In genomic region chr19:58021514-58022284, GRCm38 (mm10) we compare ENCODE assay signal across 26 mouse cellular contexts.
DNase-seq lines count a peak whose midpoint lies in the region; ATAC-seq and TF ChIP-seq lines count a peak whose summit lies in the region.
"Had no signal": no experiment of that assay in that cellular context is flagged by ENCODE, and none has a peak within 500 bp of the region (broad histone marks: within the 10 kb centered on the region; RNA-seq: fewer than 3 reads in every experiment).

No protein-coding gene starts in this region.

- TF ChIP-seq EP300 in lung, postnatal 0 days (IDR thresholded peaks at IDR 0.05): no peak
- TF ChIP-seq EP300 in liver, postnatal 0 days (IDR thresholded peaks at IDR 0.05; ENCODE audit: low read depth): no peak

- TF ChIP-seq CTCF in lung, postnatal 0 days (IDR thresholded peaks at IDR 0.05): no peak
- TF ChIP-seq CTCF in liver, postnatal 0 days (IDR thresholded peaks at IDR 0.05; ENCODE audit: low read depth): no peak

- H3K4me2 ChIP-seq in heart, embryonic 14.5 days (ENCODE audit: low read length): no peak overlapping the region
- no peak overlapping the region for H3K4me2 ChIP-seq in lung, postnatal 0 days (replicated peaks; ENCODE audit: low read depth, low read length)
- no peak overlapping the region for H3K4me2 ChIP-seq in limb, embryonic 13.5 days (replicated peaks)
- H3K4me2 ChIP-seq in liver, postnatal 0 days (ENCODE audit: low read depth, low read length): no peak overlapping the region
- H3K4me2 ChIP-seq in forebrain, embryonic 11.5 days (ENCODE audit: low read depth, low read length, severe bottlenecking): no peak overlapping the region
- H3K4me2 ChIP-seq: embryonic facial prominence, embryonic 12.5 days; heart, embryonic 15.5 days; hindbrain, embryonic 12.5 days; intestine, embryonic 15.5 days had no signal

- 91% methylated on average over 8 of the region's 8 CpGs for WGBS in heart, embryonic 14.5 days
- 93% methylated on average over 8 of the region's 8 CpGs for WGBS in lung, postnatal 0 days
- 96% methylated on average over 8 of the region's 8 CpGs for WGBS in limb, embryonic 13.5 days
- WGBS in liver, postnatal 0 days (ENCODE audit: insufficient replicate concordance): 88% methylated on average over 8 of the region's 8 CpGs
- 97% methylated on average over 8 of the region's 8 CpGs for WGBS in forebrain, embryonic 11.5 days

- no peak overlapping the region for H3K9ac ChIP-seq in heart, embryonic 14.5 days (ENCODE audit: low read length)
- no peak overlapping the region for H3K9ac ChIP-seq in lung, postnatal 0 days (replicated peaks; ENCODE audit: low read depth)
- no peak overlapping the region for H3K9ac ChIP-seq in limb, embryonic 13.5 days
- no peak overlapping the region for H3K9ac ChIP-seq in liver, postnatal 0 days (replicated peaks)
- H3K9ac ChIP-seq in forebrain, embryonic 11.5 days (ENCODE audit: low read length): no peak overlapping the region
- H3K9ac ChIP-seq: embryonic facial prominence, embryonic 12.5 days; heart, embryonic 15.5 days; hindbrain, embryonic 12.5 days; intestine, embryonic 15.5 days had no signal

- H3K9me3 ChIP-seq in heart, embryonic 14.5 days (ENCODE audit: control insufficient read depth, low read length): no peaks in the 10 kb centered on the region
- no peaks in the 10 kb centered on the region for H3K9me3 ChIP-seq in lung, postnatal 0 days (ENCODE audit: low read length)
- H3K9me3 ChIP-seq in limb, embryonic 13.5 days: 0 out of 2 replicates have a peak, but pooled peaks cover under 1% of the 10 kb centered on the region
- H3K9me3 ChIP-seq in liver, postnatal 0 days (ENCODE audit: low read length): no peaks in the 10 kb centered on the region
- H3K9me3 ChIP-seq in forebrain, embryonic 11.5 days (ENCODE audit: control insufficient read depth, low read length): no peaks in the 10 kb centered on the region
- H3K9me3 ChIP-seq: embryonic facial prominence, embryonic 12.5 days; heart, embryonic 15.5 days; hindbrain, embryonic 12.5 days; intestine, embryonic 15.5 days had no signal

- no peak overlapping the region for H3K27ac ChIP-seq in heart, embryonic 14.5 days (replicated peaks in 1 of 2; ENCODE audit: control insufficient read depth in 1 of 2, insufficient read depth in 1 of 2, low read depth in 2 of 2, low read length in 2 of 2)
- no peak overlapping the region for H3K27ac ChIP-seq in lung, postnatal 0 days (ENCODE audit: low read length)
- H3K27ac ChIP-seq in limb, embryonic 13.5 days: no peak overlapping the region
- H3K27ac ChIP-seq in liver, postnatal 0 days (ENCODE audit: low read depth): no peak overlapping the region
- no peak overlapping the region for H3K27ac ChIP-seq in forebrain, embryonic 11.5 days (ENCODE audit: low read depth, low read length)
- H3K27ac ChIP-seq: embryonic facial prominence, embryonic 12.5 days; heart, embryonic 15.5 days; hindbrain, embryonic 12.5 days; hindbrain, postnatal 0 days; intestine, embryonic 15.5 days; kidney, postnatal 0 days had no signal

- H3K36me3 ChIP-seq in heart, embryonic 14.5 days (ENCODE audit: control insufficient read depth, insufficient read depth, low read length): no peaks in the 10 kb centered on the region
- H3K36me3 ChIP-seq in lung, postnatal 0 days (ENCODE audit: insufficient read depth, low read length): no peaks in the 10 kb centered on the region
- H3K36me3 ChIP-seq in limb, embryonic 13.5 days: no peaks in the 10 kb centered on the region
- H3K36me3 ChIP-seq in liver, postnatal 0 days (replicated peaks; ENCODE audit: insufficient read depth, low read length): no peaks in the 10 kb centered on the region
- no peaks in the 10 kb centered on the region for H3K36me3 ChIP-seq in forebrain, embryonic 11.5 days (ENCODE audit: control insufficient read depth, insufficient read depth, low read length)
- H3K36me3 ChIP-seq: embryonic facial prominence, embryonic 12.5 days; G1E; heart, embryonic 15.5 days; hindbrain, embryonic 12.5 days; intestine, embryonic 15.5 days had no signal

- intact Hi-C loops in left cerebral cortex, postnatal 14 days (cut with DNase I): no loop called here

- DNase-seq in heart, adult 18-20 months: no peak
- DNase-seq in lung, postnatal 0 days (ENCODE audit: low spot score): no peak
- DNase-seq in lung, adult 18-20 months: no peak
- DNase-seq in liver, postnatal 0 days: no peak
- DNase-seq in forebrain, embryonic 11.5 days (ENCODE audit: low spot score): no peak
- DNase-seq in left cerebral cortex, postnatal 14 days (ENCODE audit: low spot score in 2 of 2): no peak
- DNase-seq: adrenal gland, postnatal 14 days; cerebellum, adult 11 months; cerebellum, adult 9-11 months; embryo, embryonic 11 days; kidney, adult 8-10 months; layer of hippocampus, postnatal 36 days; lung, postnatal 4 days; midbrain, embryonic 14.5 days; right cerebral cortex, postnatal 4 days had no signal

- no peaks in the 10 kb centered on the region for H3K27me3 ChIP-seq in heart, embryonic 14.5 days (ENCODE audit: control insufficient read depth, insufficient read depth, low read length)
- no peaks in the 10 kb centered on the region for H3K27me3 ChIP-seq in lung, postnatal 0 days (replicated peaks; ENCODE audit: insufficient read depth, low read length)
- no peaks in the 10 kb centered on the region for H3K27me3 ChIP-seq in limb, embryonic 13.5 days
- H3K27me3 ChIP-seq in liver, postnatal 0 days (ENCODE audit: insufficient read depth, low read length): no peaks in the 10 kb centered on the region
- no peaks in the 10 kb centered on the region for H3K27me3 ChIP-seq in forebrain, embryonic 11.5 days (ENCODE audit: control insufficient read depth, insufficient read depth, low read length)
- H3K27me3 ChIP-seq: embryonic facial prominence, embryonic 12.5 days; heart, embryonic 15.5 days; hindbrain, embryonic 12.5 days; intestine, embryonic 15.5 days; Patski had no signal

- H3K4me1 ChIP-seq in heart, embryonic 14.5 days (ENCODE audit: control insufficient read depth in 2 of 2, insufficient read depth in 2 of 2, low read length in 2 of 2): peaks cover 7 to 12% of the 10 kb centered on the region in 2 experiments; a peak in 3 of 4 replicates
- no peaks in the 10 kb centered on the region for H3K4me1 ChIP-seq in lung, postnatal 0 days (ENCODE audit: insufficient read depth, low read depth, low read length)
- peaks cover 11% of the 10 kb centered on the region for H3K4me1 ChIP-seq in limb, embryonic 13.5 days
- no peaks in the 10 kb centered on the region for H3K4me1 ChIP-seq in liver, postnatal 0 days (ENCODE audit: insufficient read depth)
- no peaks in the 10 kb centered on the region; the same call in 1 of the 2 replicates for H3K4me1 ChIP-seq in forebrain, embryonic 11.5 days (replicated peaks; ENCODE audit: control insufficient read depth, insufficient read depth, low read length)
- H3K4me1 ChIP-seq: embryonic facial prominence, embryonic 12.5 days; hindbrain, embryonic 12.5 days; intestine, embryonic 15.5 days had no signal

- no peak overlapping the region for H3K4me3 ChIP-seq in heart, embryonic 14.5 days (ENCODE audit: control insufficient read depth in 1 of 2, insufficient read depth in 1 of 2, low read depth in 1 of 2, low read length in 2 of 2)
- no peak overlapping the region for H3K4me3 ChIP-seq in lung, postnatal 0 days (ENCODE audit: low read depth, low read length)
- no peak overlapping the region for H3K4me3 ChIP-seq in limb, embryonic 13.5 days
- no peak overlapping the region for H3K4me3 ChIP-seq in liver, postnatal 0 days (ENCODE audit: low read depth, low read length)
- no peak overlapping the region for H3K4me3 ChIP-seq in forebrain, embryonic 11.5 days (ENCODE audit: low read depth, low read length)
- H3K4me3 ChIP-seq: embryonic facial prominence, embryonic 12.5 days; heart, embryonic 15.5 days; hindbrain, embryonic 12.5 days; intestine, embryonic 15.5 days had no signal

- ATAC-seq in heart, embryonic 14.5 days (ENCODE audit: insufficient number of reproducible peaks, insufficient read depth, low FRiP score, low read depth): peak; percentile 17; the same call in 1 of the 2 replicates
- ATAC-seq in lung, postnatal 0 days: 0 out of 2 replicates have a peak, but pooled peaks have one; percentile 12
- peak; percentile 44; the same call in 1 of the 2 replicates for ATAC-seq in limb, embryonic 13.5 days (ENCODE audit: low FRiP score, low read depth)
- peak; percentile 86 for ATAC-seq in liver, postnatal 0 days
- no peak for ATAC-seq in forebrain, embryonic 11.5 days (replicated peaks; ENCODE audit: low FRiP score)
- ATAC-seq: forebrain, embryonic 16.5 days; hindbrain, postnatal 0 days; intestine, embryonic 15.5 days; Patski had no signal
